Mouse (Mus musculus) G1E (cell line): ENCODE measurements at regions not wholly inside any gene's neighbourhood (a gene's known extent, or its start where the extent isn't known, plus 50 kb on each side); places are given as distances from the start of the nearest gene placed in this dataset.

Source experiments
- CTCF ChIP-seq: IDR thresholded peaks from 2 replicates; pipeline ENCODE4 v1.5.1; 2012; ENCODE audit warnings: low read depth, low read length, inconsistent platforms, mixed read lengths
- GATA1 ChIP-seq: IDR thresholded peaks from 2 replicates; pipeline ENCODE4 v1.6.1; 2012; ENCODE audit warnings: borderline replicate concordance, low read length, inconsistent platforms, mixed read lengths
- POLR2AphosphoS5 ChIP-seq: IDR thresholded peaks from 2 replicates; pipeline ENCODE4 v1.6.1; 2012; ENCODE audit warnings: low read depth, low read length, inconsistent platforms; ENCODE audit not compliant: insufficient replicate concordance

GRCm38 (mm10) chr3:77848717-77849241, 1437.5 kb downstream of the Rapgef2 start:
- TF ChIP-seq CTCF (no peak), GATA1 (no peak), POLR2AphosphoS5 (no peak)
